Mouse (Mus musculus): Measurements from ENCODE around the gene Fam185a. TPM values are rescaled to one million over a fixed set of nuclear protein-coding genes. Genes with fewer than 3 reads are reported as not detected.

Gene Fam185a
- 13.7 TPM for polyA plus RNA-seq (2014; fragmentation: Illumina TruSeq; extraction: RNeasy Lipid Tissue Mini Kit (QIAGEN cat#74804); ENCODE audit: low read depth, low replicate concordance)

DNA sequence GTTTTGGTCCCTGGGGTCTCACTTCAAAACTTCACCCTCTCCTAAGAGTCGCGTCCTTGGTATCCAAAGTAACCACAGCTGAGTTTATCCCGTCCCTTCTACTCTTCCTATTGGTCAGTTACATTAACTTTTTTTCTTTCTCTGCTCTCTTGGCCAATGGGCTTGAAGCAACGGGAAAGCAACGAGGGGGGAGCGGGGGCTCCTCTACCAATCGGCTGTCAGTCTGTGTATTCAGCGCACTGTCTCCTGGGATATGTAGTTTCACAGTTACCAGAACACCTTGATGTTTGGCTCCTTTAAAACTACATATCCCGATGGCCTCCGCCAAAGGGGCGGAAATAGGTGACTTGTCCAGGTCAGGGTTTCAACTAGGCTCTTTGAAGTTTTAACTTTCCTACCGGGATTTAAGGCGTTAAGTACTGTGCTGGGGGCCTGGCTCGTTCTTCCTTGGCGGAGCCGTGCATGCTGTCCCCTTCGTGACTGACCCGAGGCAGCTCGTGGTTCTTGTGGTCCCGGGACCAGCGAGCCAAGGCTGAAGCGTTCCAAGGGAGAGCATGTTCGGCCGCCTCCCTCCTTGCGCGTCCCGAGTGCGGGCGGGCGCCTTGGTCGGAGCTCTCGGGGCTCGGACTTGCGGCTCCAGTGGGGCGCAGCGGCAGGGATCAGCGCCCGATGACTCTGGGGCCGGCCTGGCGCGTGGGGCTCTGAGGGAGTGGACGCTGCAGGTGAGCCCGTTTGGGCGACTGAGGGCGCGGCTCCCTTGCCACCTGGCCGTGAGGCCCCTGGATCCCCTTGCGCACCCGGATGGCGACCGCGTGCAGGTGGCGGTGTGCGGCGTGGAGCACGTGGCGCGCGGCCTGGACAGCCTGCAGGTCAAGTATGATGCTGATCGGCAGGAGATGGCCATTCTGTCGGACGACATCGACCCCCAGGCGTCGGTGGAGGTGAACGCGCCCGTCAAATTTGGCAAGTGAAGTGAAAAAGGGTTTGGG lies at the start of gene Fam185a, which contains the start of gene Ccdc146:
Fam185a (plus strand) TSS at position 345 of the 989 bp plus-strand sequence.
Ccdc146 (minus strand) TSS at position 64 of the 989 bp plus-strand sequence.

Other genes starting within 250 kb of the Fam185a start
- 52.0 TPM for gene Gsap, start 238.7 kb upstream of the Fam185a start, polyA plus RNA-seq (2014; fragmentation: Illumina TruSeq; extraction: RNeasy Lipid Tissue Mini Kit (QIAGEN cat#74804); ENCODE audit: low read depth, low replicate concordance)
- gene Fgl2, start 52.3 kb upstream of the Fam185a start, polyA plus RNA-seq (2014; fragmentation: Illumina TruSeq; extraction: RNeasy Lipid Tissue Mini Kit (QIAGEN cat#74804); ENCODE audit: low read depth, low replicate concordance), result 5.2 TPM
- gene Ccdc146, start 281 bp upstream of the Fam185a start, polyA plus RNA-seq (2014; fragmentation: Illumina TruSeq; extraction: RNeasy Lipid Tissue Mini Kit (QIAGEN cat#74804); ENCODE audit: low read depth, low replicate concordance), result not detected
- 0.19 TPM for gene Lrrc17, start 118.6 kb downstream of the Fam185a start, polyA plus RNA-seq (2014; fragmentation: Illumina TruSeq; extraction: RNeasy Lipid Tissue Mini Kit (QIAGEN cat#74804); ENCODE audit: low read depth, low replicate concordance)
- gene Fbxl13, start 220.7 kb downstream of the Fam185a start, polyA plus RNA-seq (2014; fragmentation: Illumina TruSeq; extraction: RNeasy Lipid Tissue Mini Kit (QIAGEN cat#74804); ENCODE audit: low read depth, low replicate concordance), result not detected
- gene Armc10, start 220.9 kb downstream of the Fam185a start, polyA plus RNA-seq (2014; fragmentation: Illumina TruSeq; extraction: RNeasy Lipid Tissue Mini Kit (QIAGEN cat#74804); ENCODE audit: low read depth, low replicate concordance), result 11.6 TPM